Mouse (Mus musculus): Measurements from ENCODE around the gene Mogs.

The Mogs gene

DNA sequence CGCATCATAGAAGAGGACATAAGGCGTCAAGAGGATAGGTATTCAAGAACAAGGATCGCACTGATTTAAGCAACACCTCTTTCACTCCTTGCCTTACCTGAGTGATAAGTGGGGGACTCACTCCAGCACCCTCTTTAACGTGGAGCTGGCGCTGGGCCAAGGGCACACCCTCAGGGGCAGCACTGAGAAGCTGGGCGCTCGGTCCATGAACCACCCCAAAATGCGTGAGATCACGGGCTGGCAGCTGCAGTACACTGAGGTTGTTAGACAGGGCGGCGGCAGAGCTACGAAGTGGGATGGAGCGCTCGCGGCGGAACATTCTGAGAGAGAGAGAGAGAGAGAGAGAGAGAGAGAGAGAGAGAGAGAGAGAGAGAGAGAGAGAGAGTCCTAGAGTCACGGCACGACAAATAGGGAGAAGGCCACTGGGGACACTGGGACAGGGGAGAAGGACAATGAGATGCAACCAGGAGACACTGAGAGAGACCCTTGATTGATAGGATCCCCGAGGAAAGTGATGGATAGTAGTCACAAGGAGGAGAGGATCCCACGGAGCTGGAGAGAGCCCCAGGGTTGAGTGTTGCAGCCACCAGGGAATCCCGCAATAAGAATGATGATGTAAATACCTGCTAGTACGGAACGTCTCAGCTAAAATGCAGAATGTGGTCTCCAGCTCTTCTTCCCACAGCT, 40.4 kb downstream of the Mogs start:
- DNase-seq, result peak; percentile 61 to 65

GRCm38 (mm10) chr6:83156259-83156684, 41.0 kb downstream of the Mogs start, which contains the start of the genes Wdr54 and 1700003E16Rik:
Gene Wdr54, minus strand, starts transcription at chr6:83156397.
Gene 1700003E16Rik, plus strand, starts transcription at chr6:83156404.
- DNase-seq, result peak; percentile 92 to 94

DNA sequence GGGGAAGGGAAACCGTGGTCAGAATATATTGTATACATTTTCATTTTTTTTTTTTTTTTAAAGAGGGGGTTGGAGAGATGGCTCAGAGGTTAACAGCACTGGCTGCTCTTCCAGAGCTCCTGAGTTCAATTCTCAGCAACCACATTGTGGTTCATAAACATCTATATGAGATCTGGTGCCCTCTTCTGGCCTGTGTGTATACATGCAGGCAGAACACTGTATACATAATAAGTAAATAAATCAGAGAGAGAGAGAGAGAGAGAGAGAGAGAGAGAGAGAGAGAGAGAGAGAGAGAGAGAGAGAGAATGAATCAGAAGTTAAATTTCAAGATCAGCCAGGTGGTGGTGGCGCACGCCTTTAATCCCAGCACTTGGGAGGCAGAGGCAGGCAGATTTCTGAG, 44.2 kb downstream of the Mogs start:
- DNase-seq, result peak; percentile 70 to 74

GRCm38 (mm10) chr6:83161442-83161841, 46.1 kb downstream of the Mogs start:
- no peak for DNase-seq

DNA sequence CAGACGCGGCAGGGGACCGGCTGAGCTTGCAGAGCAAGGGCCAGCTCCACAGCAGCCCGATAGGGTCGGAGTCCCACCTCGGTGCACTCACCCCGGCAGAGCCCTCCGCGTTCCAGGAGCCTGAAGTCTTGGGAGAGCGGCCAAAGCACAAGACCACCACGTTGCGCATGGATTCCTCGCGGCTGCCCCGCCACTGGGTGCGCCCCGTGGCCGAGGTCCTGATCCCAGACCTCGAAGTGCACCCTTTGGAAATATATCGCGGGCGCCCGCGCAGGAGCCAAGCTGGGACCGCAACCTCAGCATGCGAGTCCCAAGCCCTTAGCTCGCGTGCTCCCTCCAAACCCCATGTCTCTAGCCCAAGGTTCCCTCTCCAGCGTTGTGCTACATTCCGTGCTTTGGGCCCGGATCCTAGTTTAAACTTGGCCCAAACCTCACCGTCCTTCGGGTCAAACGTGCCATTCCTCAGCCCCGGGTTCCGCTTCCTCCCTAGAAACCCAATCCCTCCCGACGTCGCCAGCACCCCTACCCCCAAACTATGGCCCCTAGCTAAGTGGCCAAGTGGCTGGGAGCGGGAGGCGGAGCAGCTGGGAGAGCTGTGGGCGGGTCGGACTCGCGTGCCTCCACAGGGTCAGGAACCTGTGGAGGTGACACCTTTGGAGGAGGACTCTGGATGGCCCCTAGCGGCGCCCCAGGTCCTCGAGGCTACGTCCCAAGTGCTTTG, 46.8 kb downstream of the Mogs start:
- DNase-seq, result peak; percentile 40 to 41

DNA sequence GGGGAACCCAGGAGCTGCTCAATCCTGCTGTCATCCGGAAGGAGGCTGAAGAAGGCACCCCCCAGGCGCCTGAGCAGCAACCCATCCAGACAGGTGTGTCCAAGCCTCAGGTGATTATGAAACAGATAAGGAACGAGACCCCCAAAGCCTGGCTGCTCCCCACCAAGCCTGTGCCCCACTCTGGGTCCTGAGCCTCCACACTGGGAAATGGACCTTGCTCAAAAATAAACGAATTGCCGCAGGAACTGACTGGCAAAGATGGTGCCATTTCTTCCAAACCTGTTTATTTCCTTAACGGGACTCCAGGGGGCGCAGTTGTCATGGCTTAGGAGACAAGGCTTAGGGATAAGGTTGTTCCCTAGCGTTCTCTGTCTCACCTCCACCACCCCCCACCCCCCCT, 47.4 kb downstream of the Mogs start:
- peak; percentile 84 to 89 for DNase-seq

GRCm38 (mm10) chr6:83165026-83165606, 49.8 kb downstream of the Mogs start:
- DNase-seq, result no peak

DNA sequence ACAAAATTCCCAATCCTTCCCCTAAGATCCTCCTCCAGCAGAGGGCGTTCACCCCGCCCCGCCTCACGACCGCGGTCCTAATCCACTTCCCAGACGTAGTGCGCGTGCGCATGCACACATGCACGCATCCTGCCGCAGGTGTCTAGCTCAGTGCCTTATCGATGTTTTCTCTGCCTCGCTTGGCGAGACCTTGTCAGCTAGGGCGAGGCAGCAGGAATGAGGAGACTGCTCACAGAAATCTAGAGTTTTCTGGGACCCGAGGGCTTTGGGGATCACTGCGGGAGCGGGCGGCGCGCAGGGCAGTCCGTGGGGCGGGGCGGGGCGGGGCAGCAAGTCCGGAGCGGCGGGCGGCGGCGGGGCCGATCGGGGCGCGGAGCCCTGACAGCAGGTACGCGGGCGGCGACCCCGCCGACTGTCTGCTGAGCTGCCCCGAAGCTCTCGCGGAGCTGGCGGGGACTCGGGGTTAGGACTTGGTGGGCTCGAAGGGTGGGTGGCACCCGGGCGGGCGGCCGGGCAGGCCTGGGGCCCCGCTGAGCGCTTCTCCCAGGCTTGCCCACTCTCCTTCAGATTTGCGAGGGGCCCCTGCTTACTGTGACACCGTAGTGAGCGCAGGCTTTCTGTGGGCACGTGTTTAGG, 50.4 kb downstream of the Mogs start, which contains the start of gene Dctn1:
TSS of gene Dctn1 (plus strand) at position 314 of the 636 bp plus-strand sequence.
- DNase-seq, result peak; percentile 98

GRCm38 (mm10) chr6:83166243-83166630, 50.9 kb downstream of the Mogs start:
- DNase-seq, result no peak
